Mouse (Mus musculus) heart, adult 8-10 months (tissue): ENCODE data around the gene Defb22. TPM values are rescaled to one million over a fixed set of nuclear protein-coding genes. Genes with fewer than 3 reads are reported as not detected.

Experiments used
- DNase-seq: peaks from one replicate; pipeline ENCODE4 v3.0.0; 2022; ENCODE audit warnings: low spot score
- total RNA-seq, 4 experiments: library from RNA; stranded (reverse); gene quantifications; 2 replicates each; pipeline ENCODE4 v1.2.4; 2022

Gene Defb22
- total RNA-seq: not detected

DNA sequence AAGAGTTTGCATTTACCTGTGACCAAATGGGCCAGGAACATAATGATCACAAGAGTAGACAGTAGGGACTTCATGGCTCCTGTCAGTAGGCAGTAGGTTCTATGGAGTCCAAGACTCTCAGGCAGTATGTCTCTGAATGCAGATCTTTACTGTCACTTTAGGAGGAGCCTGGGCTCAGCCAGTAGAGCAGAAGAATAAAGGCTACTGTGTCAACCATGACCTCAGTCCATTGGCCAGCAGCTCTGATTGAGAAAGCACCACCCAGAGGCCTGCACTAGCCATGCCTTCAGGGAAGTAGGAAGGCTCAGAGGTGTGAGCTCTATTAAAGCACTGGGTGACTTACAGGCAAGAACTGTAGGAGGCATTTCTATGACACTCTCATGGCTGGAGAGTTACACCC is at the start of gene Defb22:
Gene Defb22, minus strand, starts transcription at position 101 of the 400 bp plus-strand sequence.
- no peak for DNase-seq

- DNase-seq: no peak
These were observed 28.0 kb upstream of the Defb22 start, which contains the start of gene Defb28 for GRCm38 (mm10) chr2:152517981-152518380. TSS of gene Defb28 (plus strand) at chr2:152518255.

GRCm38 (mm10) chr2:152516084-152516483 is 26.1 kb upstream of the Defb22 start:
- DNase-seq: no peak

- no peak for DNase-seq
These were observed 21.7 kb upstream of the Defb22 start, which contains the start of gene Defb26 for GRCm38 (mm10) chr2:152511592-152511991. TSS of gene Defb26 (minus strand) at chr2:152511692.

GRCm38 (mm10) chr2:152503950-152504349 is 14.0 kb upstream of the Defb22 start:
- no peak for DNase-seq

DNA sequence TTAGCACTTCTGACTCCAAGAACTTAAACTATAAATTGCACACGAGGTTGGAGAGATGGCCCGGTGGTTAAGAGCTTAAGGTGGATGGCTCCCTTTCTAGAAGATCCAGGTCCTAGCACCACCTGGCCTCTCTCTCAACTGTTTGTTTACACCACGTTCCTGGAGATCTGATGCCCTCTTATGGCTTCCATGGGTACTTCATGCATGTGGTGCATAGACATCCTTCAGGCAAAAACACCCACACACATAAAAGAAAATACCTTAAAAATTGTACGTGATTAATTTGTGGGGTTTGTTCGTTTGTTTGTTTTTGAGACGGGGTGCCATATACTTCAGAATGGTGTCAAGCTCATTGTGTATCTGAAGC is 10.9 kb upstream of the Defb22 start:
- DNase-seq: no peak

DNA sequence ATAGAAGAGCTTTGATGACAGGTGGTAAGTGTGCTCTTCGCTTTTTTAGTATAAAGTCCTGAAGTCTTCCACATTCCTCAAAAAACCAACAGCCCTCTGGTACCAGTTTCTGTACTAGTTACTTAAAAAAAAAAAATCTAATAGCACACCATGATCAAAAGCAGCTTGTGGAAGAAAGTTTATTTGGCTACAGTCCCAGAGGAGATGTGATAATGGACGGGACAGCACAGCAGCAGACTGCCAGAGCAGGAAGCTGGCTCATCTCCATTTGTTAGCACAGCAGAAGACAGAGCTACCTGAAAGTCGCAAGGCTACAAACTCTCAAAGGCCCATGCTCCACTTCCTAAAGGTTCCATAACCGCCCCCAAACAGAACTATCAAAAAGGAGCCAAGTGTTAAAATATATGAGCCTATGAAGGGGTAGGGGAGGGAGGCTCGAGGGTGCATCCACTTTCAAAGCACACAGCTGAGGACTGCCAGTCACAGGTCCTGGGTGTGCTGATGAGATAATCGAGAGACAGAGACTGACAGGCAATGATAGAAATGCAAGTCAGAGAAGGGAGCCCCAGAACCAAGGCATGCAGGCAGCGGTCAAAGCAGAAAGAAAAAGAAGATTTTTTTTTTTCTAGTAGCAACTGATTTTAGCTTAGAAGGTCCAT is 10.4 kb upstream of the Defb22 start:
- DNase-seq: no peak

GRCm38 (mm10) chr2:152498020-152498419 is 8.1 kb upstream of the Defb22 start:
- no peak for DNase-seq

DNA sequence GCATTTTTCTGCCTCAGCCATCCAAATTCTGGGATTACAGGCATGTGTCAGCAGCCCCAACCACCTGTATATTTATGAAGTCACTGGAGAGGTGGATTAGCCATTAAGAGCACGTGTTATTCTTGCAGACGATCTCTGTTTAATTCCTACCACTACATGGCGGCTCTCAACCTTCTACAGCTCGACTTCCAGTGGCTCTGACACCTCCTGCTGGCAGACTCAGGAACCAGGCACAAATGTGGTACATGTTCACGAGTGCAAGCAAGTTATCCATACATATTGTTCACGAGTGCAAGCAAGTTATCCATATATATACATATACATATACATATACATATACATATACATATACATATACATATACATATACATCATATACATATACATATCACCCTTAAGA is 3.2 kb upstream of the Defb22 start:
- DNase-seq: no peak

- no peak for DNase-seq
These were observed 2.9 kb downstream of the Defb22 start for GRCm38 (mm10) chr2:152487024-152487423.

DNA sequence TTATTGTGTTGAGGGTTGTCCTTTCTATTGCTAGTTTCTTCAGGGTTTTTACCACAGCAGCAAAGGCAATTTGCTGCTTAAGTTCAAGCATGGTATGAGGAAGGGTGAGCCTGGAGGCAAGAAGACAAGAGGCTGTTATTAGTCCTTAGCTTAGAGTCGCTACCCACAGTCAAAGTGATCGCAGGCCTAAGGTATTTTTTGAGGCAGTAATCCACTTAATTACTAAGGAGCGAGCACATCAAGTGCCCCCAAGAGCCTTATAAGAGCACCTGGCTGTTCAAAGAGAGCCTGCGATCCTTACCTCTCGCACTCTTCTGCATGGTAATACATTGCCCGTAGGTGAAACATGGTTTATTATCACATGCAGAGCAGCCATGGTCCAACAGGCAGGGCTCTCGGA is 8.2 kb downstream of the Defb22 start:
- DNase-seq: no peak

DNA sequence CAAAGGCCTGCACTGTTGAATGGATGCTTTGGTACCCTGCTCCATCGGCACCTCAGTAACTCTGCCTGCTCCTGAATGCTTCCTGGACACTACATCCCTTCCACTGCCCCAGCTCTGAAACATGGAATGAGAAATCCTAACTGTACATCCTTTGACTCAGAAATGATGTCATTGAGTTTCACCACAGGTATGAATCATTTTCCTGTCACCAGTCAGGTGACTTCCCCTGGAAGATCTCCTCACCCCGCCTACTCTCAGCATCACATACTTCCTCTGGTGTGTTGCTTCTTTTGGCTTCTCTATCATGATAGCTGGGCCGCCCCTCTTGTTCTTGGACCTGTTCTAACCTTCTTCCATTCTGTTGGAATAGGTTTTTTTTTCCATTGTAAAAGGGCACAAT is 9.1 kb downstream of the Defb22 start:
- no peak for DNase-seq

DNA sequence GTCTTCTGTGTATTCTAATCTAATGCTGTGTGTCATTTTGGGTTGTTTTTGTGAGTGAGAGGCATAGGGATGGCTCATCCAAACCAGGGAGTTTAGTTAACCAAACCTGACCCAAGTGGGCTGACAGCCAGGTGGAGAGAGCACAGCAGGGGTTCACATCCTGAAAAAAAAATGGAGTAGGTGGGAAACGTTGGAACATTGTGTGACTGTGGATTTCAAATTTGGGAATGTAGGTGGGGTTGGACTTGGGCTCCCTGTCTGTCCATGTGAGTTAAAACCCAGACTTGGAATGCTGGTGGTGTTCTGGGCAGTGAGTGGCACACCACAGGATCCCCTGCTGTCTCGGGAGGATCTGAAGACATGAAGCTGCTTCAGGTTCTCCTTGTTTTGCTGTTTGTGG is 13.2 kb downstream of the Defb22 start, which contains the start of gene Defb20:
Gene Defb20, plus strand, starts transcription at position 301 of the 400 bp plus-strand sequence.
- DNase-seq: no peak

DNA sequence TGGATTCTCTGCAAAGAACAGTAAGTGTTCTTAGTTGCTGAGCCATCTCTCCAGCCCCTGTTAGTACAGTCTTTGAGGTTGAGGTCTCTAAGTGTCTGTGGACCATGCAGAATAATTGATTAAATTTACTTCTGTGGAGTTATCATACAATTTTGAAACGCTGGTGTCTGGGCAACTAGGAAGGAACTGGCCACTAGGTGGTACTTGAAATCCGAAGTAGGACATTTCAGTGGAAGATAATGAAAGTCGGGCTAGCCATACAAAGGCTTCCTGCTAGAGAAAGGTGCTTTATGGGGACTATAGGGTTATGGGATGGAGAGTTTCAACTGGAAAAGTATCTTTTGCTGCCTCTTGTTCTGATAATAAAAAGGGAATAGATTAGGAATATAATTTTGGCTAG is 17.5 kb downstream of the Defb22 start:
- DNase-seq: no peak

DNA sequence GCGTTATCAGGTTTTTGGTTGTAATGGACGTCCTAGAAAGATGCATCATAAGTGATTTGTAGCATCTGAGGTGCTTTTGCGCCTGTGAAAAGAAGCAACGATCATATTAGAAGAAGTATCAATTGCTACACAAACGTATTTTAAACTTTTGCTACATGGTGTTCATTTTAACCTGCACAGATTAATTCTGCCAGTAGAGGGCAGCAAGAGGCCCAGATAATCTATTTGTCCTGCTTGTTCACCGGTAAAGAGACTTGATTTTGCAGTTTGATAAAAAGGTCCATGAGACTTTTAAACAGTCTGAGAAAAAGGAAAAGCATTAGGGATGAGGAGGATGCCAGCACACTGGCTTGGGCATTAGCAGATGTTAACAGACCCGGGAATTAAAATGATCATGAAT is 19.0 kb downstream of the Defb22 start:
- peak; percentile 10 for DNase-seq

DNA sequence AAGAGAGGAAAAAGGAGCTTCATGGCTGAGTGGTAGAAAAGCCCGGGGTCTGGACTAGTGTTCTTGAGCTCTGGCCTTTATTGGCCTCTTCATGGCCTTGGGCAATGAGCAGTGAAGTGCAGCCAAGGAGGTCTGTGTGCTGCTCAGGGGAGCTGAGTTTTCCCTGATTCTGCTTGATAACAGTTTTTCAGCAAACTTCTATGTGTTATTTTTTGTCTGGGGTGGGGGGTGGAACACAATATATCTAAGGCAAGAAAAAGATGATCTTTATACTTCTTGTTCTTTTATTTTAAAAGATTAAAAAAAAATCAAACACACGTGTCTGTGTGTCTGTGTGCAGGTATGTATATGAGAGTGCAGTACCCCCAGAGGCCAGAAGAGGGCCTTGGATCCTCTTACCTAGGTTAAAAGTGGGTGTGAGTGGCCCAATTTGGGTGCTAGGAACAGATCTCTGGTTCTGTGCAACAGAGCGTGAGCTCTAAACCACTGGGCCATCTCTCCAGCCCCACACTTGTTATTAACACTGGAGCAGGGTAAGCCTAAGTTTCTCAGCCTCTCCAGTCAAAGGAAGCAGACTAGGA is 25.3 kb downstream of the Defb22 start, which contains the start of gene Defb23:
Gene Defb23, minus strand, starts transcription at position 51 of the 581 bp plus-strand sequence.
- DNase-seq: no peak

DNA sequence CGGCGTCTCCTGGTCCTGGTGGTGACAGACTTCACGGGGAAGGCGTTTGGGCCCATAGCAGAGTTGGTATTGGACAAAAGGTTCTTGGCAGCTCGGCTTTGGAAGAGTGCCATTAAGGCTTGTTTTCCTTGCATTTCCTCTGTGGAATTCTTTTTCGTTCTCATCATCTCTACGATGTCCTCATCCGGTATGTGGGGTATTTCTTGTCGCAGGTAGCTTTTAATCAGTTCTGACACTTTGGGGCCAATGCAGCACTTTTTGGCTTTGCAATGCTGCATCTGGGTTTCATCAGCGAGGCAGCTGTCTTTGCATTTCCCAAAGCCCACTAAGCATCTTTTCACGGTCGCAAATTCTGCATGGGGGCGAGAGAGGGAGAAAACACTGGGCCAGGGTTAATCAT is 30.7 kb downstream of the Defb22 start:
- no peak for DNase-seq

DNA sequence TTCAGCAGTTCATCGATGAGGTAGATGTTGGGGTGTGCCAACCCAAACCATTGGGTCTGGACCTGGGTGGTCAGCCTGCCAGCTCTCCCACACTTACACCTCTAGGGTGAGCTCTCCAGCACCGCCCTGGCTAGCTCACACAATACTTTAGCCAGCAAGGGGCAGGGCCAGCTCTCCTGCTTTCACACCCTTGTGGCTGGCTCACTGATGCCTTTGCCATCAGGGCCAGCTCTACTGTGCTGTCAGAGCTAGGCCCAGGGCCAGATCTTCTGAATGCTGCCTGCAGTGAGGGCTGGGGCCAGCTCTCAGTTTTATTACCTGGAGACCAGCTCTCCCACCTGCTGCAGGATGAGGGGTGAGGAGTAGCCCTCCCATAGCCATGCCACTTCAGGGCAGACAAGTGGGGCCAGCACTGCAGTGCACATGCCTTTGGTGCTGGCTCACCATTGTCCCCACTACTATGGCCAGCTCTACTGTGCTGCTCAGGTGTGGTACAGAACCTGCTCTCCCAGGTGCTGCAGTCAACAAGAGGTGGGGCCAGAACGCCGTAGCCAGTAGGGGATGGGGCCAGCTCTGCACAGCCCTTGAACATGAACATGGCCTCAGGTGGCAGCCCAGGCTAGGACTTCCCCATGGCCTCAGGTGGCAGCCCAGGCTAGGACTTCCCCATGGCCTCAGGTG is 37.7 kb downstream of the Defb22 start:
- DNase-seq: peak; percentile 24

GRCm38 (mm10) chr2:152450241-152450640 is 39.7 kb downstream of the Defb22 start:
- DNase-seq: no peak

DNA sequence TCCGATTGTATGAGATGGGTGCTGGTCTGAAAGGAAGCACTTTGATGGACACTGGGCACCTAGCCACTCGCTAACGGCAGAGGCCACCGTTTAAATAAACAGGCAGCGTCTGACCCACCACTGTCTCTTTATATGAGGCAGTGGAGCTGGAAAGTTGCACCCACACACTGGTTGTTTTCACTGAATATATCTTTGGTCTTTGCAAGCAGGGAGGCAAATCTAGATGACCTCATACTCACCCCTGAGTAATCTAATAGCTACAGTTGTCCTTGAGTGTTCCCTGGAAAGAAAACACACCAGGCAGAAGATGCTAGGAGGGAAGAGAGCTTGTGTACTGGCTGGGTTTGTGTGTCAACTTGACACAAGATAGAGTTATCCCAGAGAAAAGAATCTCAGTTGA is 42.5 kb downstream of the Defb22 start:
- DNase-seq: no peak

- DNase-seq: no peak
These were observed 43.3 kb downstream of the Defb22 start for GRCm38 (mm10) chr2:152446642-152447041.

DNA sequence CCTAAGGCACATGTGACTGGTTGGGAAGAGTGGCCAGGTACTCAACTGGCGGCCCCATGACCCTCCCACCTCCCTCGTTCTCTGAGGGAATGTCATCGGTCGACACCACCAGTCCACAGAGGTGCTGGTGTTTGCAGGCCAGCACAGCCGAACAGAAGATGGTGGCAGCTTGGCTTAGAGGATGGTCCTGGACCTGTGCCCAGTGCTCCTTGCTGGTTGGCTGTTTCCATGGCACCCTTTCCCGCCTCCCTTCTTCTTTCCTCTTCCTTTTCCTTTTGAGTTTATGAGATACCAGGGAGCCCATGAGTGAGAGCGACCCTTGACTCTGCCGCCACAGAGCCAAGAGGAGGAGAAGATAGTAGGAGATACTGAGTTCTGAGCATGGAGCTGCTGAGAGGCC is 46.7 kb downstream of the Defb22 start:
- no peak for DNase-seq

- DNase-seq: no peak
These were observed 47.6 kb downstream of the Defb22 start for GRCm38 (mm10) chr2:152442322-152442721.
